Mouse (Mus musculus): ENCODE data around the gene Dnajc16. TPM values are rescaled to one million over a fixed set of nuclear protein-coding genes. Genes with fewer than 3 reads are reported as not detected.

Dnajc16 gene
- total and polyA plus RNA-seq, 3 experiments = 14.4 to 29.6 (median 21.3) TPM

- no peak for DNase-seq
Measured at GRCm38 (mm10) chr4:141724594-141724993, 66.1 kb downstream of the Dnajc16 start.

GRCm38 (mm10) chr4:141723673-141724068 is 67.1 kb downstream of the Dnajc16 start:
- DNase-seq = no peak

GRCm38 (mm10) chr4:141722731-141723672 is 67.7 kb downstream of the Dnajc16 start, which contains the start of gene Ddi2:
Gene Ddi2 (minus strand): TSS chr4:141723419.
- peak; percentile 97 for DNase-seq

- DNase-seq = no peak
Measured at GRCm38 (mm10) chr4:141721961-141722360, 68.8 kb downstream of the Dnajc16 start.

- DNase-seq = no peak
Measured at GRCm38 (mm10) chr4:141720761-141721523, 69.8 kb downstream of the Dnajc16 start.

- DNase-seq = no peak
Measured at GRCm38 (mm10) chr4:141719304-141719703, 71.4 kb downstream of the Dnajc16 start.

- no peak for DNase-seq
Measured at GRCm38 (mm10) chr4:141717633-141718032, 73.1 kb downstream of the Dnajc16 start.

GRCm38 (mm10) chr4:141715027-141715426 is 75.7 kb downstream of the Dnajc16 start:
- no peak for DNase-seq

- DNase-seq = no peak
Measured at GRCm38 (mm10) chr4:141713598-141714142, 77.1 kb downstream of the Dnajc16 start.

GRCm38 (mm10) chr4:141711250-141711649 is 79.5 kb downstream of the Dnajc16 start:
- DNase-seq = no peak

Other genes starting within 250 kb of the Dnajc16 start
- gene Fblim1, start 184.8 kb downstream of the Dnajc16 start, total RNA-seq (2021) = 10 to 100 TPM in 1 of 2 experiments, 1 to 10 TPM in 1; 9.0 to 23.0 TPM
- 10.4 and 12.8 TPM in 2 replicates for gene Fblim1, start 184.8 kb downstream of the Dnajc16 start, polyA plus RNA-seq (2012; rRNA removed)
- gene Tmem82, start 172.3 kb downstream of the Dnajc16 start, total RNA-seq (2021) = 1 to 10 TPM in 1 of 2 experiments, under 1 TPM in 1; 0.93 to 1.6 TPM
- 2.8 TPM in 2 replicates for gene Tmem82, start 172.3 kb downstream of the Dnajc16 start, polyA plus RNA-seq (2012; rRNA removed)
- 10 to 100 TPM in 1 of 2 experiments, 1 to 10 TPM in 1; 9.2 to 14.2 TPM for gene Slc25a34, start 167.1 kb downstream of the Dnajc16 start, total RNA-seq (2021)
- gene Slc25a34, start 167.1 kb downstream of the Dnajc16 start, polyA plus RNA-seq (2012; rRNA removed) = 4.3 and 5.7 TPM in 2 replicates
- gene Plekhm2, start 126.0 kb downstream of the Dnajc16 start, total RNA-seq (2021) = 10 to 100 TPM; 47.8 to 73.2 TPM
- gene Plekhm2, start 126.0 kb downstream of the Dnajc16 start, polyA plus RNA-seq (2012; rRNA removed) = 63.1 and 63.4 TPM in 2 replicates
- gene Rsc1a1, start 105.3 kb downstream of the Dnajc16 start, total RNA-seq (2021) = not detected
- 4.3 and 6.8 TPM in 2 replicates for gene Rsc1a1, start 105.3 kb downstream of the Dnajc16 start, polyA plus RNA-seq (2012; rRNA removed)
- gene Ddi2, start 67.5 kb downstream of the Dnajc16 start, total RNA-seq (2021) = 10 to 100 TPM; 38.5 to 78.4 TPM
- gene Ddi2, start 67.5 kb downstream of the Dnajc16 start, polyA plus RNA-seq (2012; rRNA removed) = 16.8 and 22.1 TPM in 2 replicates
- gene Agmat, start 44.3 kb downstream of the Dnajc16 start, total RNA-seq (2021) = 10 to 100 TPM; 25.7 to 59.4 TPM
- 5.8 and 9.2 TPM in 2 replicates for gene Agmat, start 44.3 kb downstream of the Dnajc16 start, polyA plus RNA-seq (2012; rRNA removed)
- 10 to 100 TPM; 18.2 to 22.0 TPM for gene Casp9, start 2.7 kb upstream of the Dnajc16 start, total RNA-seq (2021)
- gene Casp9, start 2.7 kb upstream of the Dnajc16 start, polyA plus RNA-seq (2012; rRNA removed) = 16.6 and 19.3 TPM in 2 replicates
- not detected for gene Cela2a, start 35.2 kb upstream of the Dnajc16 start, total RNA-seq (2021)
- gene Cela2a, start 35.2 kb upstream of the Dnajc16 start, polyA plus RNA-seq (2012; rRNA removed) = 0.25 and 0.59 TPM in 2 replicates
- gene Ctrc, start 55.4 kb upstream of the Dnajc16 start, total RNA-seq (2021) = not detected
- not detected in 2 replicates for gene Ctrc, start 55.4 kb upstream of the Dnajc16 start, polyA plus RNA-seq (2012; rRNA removed)
- 10 to 100 TPM; 26.9 to 30.7 TPM for gene Efhd2, start 84.0 kb upstream of the Dnajc16 start, total RNA-seq (2021)
- gene Efhd2, start 84.0 kb upstream of the Dnajc16 start, polyA plus RNA-seq (2012; rRNA removed) = 61.4 and 62.8 TPM in 2 replicates
- gene Fhad1, start 224.2 kb upstream of the Dnajc16 start, total RNA-seq (2021) = under 1 TPM; 0.43 to 0.79 TPM
- 0.13 and 0.16 TPM in 2 replicates for gene Fhad1, start 224.2 kb upstream of the Dnajc16 start, polyA plus RNA-seq (2012; rRNA removed)